Mouse (Mus musculus) gastrocnemius, postnatal 36 days (tissue): ENCODE measurements around the gene Adam29. TPM values are rescaled to one million over a fixed set of nuclear protein-coding genes. Genes with fewer than 3 reads are reported as not detected.

Source experiments
- DNase-seq, 2 experiments: peaks; one replicate each; pipeline ENCODE4 v3.0.0; 2022
- intact Hi-C: fragments of 180-260 bp; cut with DNase I; formaldehyde crosslinking; loops from one replicate; pipeline ENCODE4 v1.15.1; 2025
- long read RNA-seq, 2 experiments: library from polyadenylated mRNA; stranded (forward); transcript quantifications; one replicate each; pipeline ENCODE4 v2.0.0; 2021
- total RNA-seq, 2 experiments: library from RNA; stranded (reverse); gene quantifications; 2 replicates each; pipeline ENCODE4 v1.2.3; 2021

Gene Adam29
- total RNA-seq, result not detected
- long read RNA-seq, experiment 1, result 0 reads
- long read RNA-seq, experiment 2, result 0 reads

DNA sequence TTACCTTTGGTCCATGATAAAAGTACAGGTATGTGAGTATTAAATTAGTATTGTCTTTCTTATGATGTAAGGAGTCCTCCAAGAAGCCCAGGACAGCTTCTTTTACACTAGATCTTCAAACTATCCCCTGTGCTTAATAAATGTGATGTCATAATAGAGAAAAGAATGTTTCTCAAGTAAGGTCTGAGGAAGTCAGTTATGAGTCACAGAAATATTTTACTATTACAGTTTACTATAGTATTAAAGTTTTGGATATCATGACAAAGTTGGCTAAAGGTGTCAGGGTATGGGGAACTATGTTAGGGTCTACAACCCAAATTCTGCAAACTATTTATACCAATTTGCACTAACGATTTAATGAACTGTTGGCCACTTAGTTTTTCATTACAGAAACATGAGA, at the start of gene Adam29:
TSS of gene Adam29 (minus strand) at position 101 of the 400 bp plus-strand sequence.
- intact Hi-C loops, result no loop called here

DNA sequence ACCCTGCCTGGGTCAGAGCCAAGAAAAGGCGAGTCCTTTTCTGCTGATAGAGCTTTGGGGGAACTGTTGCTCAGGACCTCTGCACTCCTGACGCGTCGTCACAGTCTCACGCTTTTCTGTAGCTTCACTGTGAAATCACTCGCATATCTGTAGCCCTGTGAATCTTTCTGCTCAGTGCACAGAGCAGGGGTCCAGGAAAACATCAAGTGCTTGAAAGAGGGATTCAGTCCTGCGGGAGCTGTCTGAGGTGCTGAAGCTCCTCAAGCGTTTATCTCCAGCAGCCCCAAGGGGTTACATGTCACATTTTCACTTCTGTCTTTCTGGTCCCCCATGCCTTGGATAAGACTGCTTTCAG, 33.8 kb upstream of the Adam29 start:
- no peak for DNase-seq

More for the DNA sequence above, at the start of gene Adam29:
- DNase-seq, result no peak

GRCm38 (mm10) chr8:55939870-55940525, 33.2 kb upstream of the Adam29 start, which contains the start of gene Glra3:
TSS of gene Glra3 (plus strand) at chr8:55940460.
- intact Hi-C loops, result no loop called here
- no peak for DNase-seq

More for the DNA sequence above, 33.8 kb upstream of the Adam29 start:
- intact Hi-C loops, result no loop called here

Other genes with a start within 250 kb of the Adam29 start
- gene Glra3, start 33.5 kb upstream of the Adam29 start, total RNA-seq, result not detected